Mouse (Mus musculus) midbrain, embryonic 10.5 days (tissue): ENCODE measurements around the gene Zfp444. TPM values are rescaled to one million over a fixed set of nuclear protein-coding genes. Genes with fewer than 3 reads are reported as not detected.
"Not testable (repeated sequence)": the region's sequence is repeated elsewhere in the genome, so short reads cannot be mapped to it uniquely, and the experiment has no call there.

Experiments
- DNase-seq: peaks from one replicate; pipeline ENCODE4 v3.0.0-alpha.2; 2017; ENCODE audit warnings: low spot score
- H3K27ac ChIP-seq: fragments of 300-500 bp; sonication (generic); replicated peaks from 2 replicates; pipeline ENCODE4 v1.5.1; 2016; ENCODE audit warnings: mild to moderate bottlenecking
- H3K27me3 ChIP-seq: fragments of 300-500 bp; sonication (generic); 2 replicates; pipeline ENCODE4 v1.6.1; 2016; ENCODE audit warnings: low read depth, mild to moderate bottlenecking; ENCODE audit not compliant: poor library complexity, severe bottlenecking
- H3K36me3 ChIP-seq: fragments of 300-500 bp; sonication (generic); 2 replicates; pipeline ENCODE4 v1.6.1; 2016; ENCODE audit warnings: mild to moderate bottlenecking, moderate library complexity
- H3K4me1 ChIP-seq: fragments of 300-500 bp; sonication (generic); 2 replicates; pipeline ENCODE4 v1.6.1; 2016
- H3K4me3 ChIP-seq: fragments of 300-500 bp; sonication (generic); 2 replicates; pipeline ENCODE4 v1.5.1; 2016; ENCODE audit warnings: mild to moderate bottlenecking, moderate library complexity
- H3K9me3 ChIP-seq: fragments of 300-500 bp; sonication (generic); replicated peaks from 2 replicates; pipeline ENCODE4 v1.6.1; 2016; ENCODE audit warnings: mild to moderate bottlenecking
- WGBS: fragments of 180-500 bp; shearing (Covaris S2); methylation state at CpG from one replicate; pipeline ENCODE4 v1.1.7; 2016; 5-methylcytosine and 5-hydroxymethylcytosine counted together
- polyA plus RNA-seq: library from polyadenylated mRNA; unstranded; fragments of >200 nt; fragmentation: Nextera tagmentation; extraction: Ambion mirVana; gene quantifications from 2 replicates; pipeline ENCODE4 v1.2.1, GENCODE M21; 2016

The Zfp444 gene
- polyA plus RNA-seq, 1 experiment from 2014 or later: 81.8 TPM

- H3K9me3 ChIP-seq: 0 out of 2 replicates have a peak, but pooled peaks cover 3% of the 10 kb centered on the region
- no peak overlapping the region for H3K27ac ChIP-seq
- DNase-seq: no peak
- peaks cover 24% of the 10 kb centered on the region for H3K4me1 ChIP-seq
- no peaks in the 10 kb centered on the region for H3K27me3 ChIP-seq
- WGBS: 85% methylated on average over 9 of the region's 9 CpGs
- H3K4me3 ChIP-seq: no peak overlapping the region
- H3K36me3 ChIP-seq: peaks cover 6% of the 10 kb centered on the region
Observed at GRCm38 (mm10) chr7:6170391-6170790, 1.6 kb upstream of the Zfp444 start.

GRCm38 (mm10) chr7:6170871-6171270, 1.2 kb upstream of the Zfp444 start:
- peaks cover 10% of the 10 kb centered on the region for H3K36me3 ChIP-seq
- peaks cover 24% of the 10 kb centered on the region for H3K4me1 ChIP-seq
- peak overlapping the region; percentile 91 for H3K27ac ChIP-seq
- DNase-seq: no peak
- H3K4me3 ChIP-seq: peak overlapping the region; percentile 81
- 47% methylated on average over 6 of the region's 6 CpGs for WGBS
- no peaks in the 10 kb centered on the region for H3K27me3 ChIP-seq
- H3K9me3 ChIP-seq: 0 out of 2 replicates have a peak, but pooled peaks cover 3% of the 10 kb centered on the region

GRCm38 (mm10) chr7:6171444-6172005, 501 bp upstream of the Zfp444 start:
- Histone ChIP-seq H3K27me3 (no peaks in the 10 kb centered on the region), H3K27ac (peak overlapping the region; percentile 91), H3K36me3 (peaks cover 13% of the 10 kb centered on the region), H3K9me3 (0 out of 2 replicates have a peak, but pooled peaks cover 3% of the 10 kb centered on the region), H3K4me1 (peaks cover 24% of the 10 kb centered on the region), H3K4me3 (peak overlapping the region; percentile 81)
- WGBS: 2% methylated on average over 24 of the region's 24 CpGs
- peak; percentile 60 for DNase-seq

- Histone ChIP-seq H3K4me3 (peak overlapping the region; percentile 81), H3K27ac (peak overlapping the region; percentile 91), H3K4me1 (peaks cover 24% of the 10 kb centered on the region), H3K9me3 (0 out of 2 replicates have a peak, but pooled peaks cover 3% of the 10 kb centered on the region), H3K36me3 (peaks cover 18% of the 10 kb centered on the region), H3K27me3 (no peaks in the 10 kb centered on the region)
- DNase-seq: no peak
- WGBS: 1% methylated on average over 28 of the region's 28 CpGs
Observed at GRCm38 (mm10) chr7:6172674-6173244, 733 bp downstream of the Zfp444 start.

GRCm38 (mm10) chr7:6173872-6174271, 1.8 kb downstream of the Zfp444 start:
- Histone ChIP-seq H3K4me3 (no peak overlapping the region), H3K36me3 (peaks cover 29% of the 10 kb centered on the region), H3K9me3 (0 out of 2 replicates have a peak, but pooled peaks cover 3% of the 10 kb centered on the region), H3K4me1 (peaks cover 24% of the 10 kb centered on the region), H3K27me3 (no peaks in the 10 kb centered on the region), H3K27ac (no peak overlapping the region)
- 92% methylated on average over 8 of the region's 8 CpGs for WGBS
- no peak for DNase-seq

- not testable (repeated sequence) for H3K27ac ChIP-seq, DNase-seq, H3K27me3 ChIP-seq, H3K9me3 ChIP-seq, H3K4me3 ChIP-seq
- H3K4me1 ChIP-seq: peaks cover 24% of the 10 kb centered on the region
- WGBS: 88% methylated on average over 9 of the region's 9 CpGs
- H3K36me3 ChIP-seq: peaks cover 33% of the 10 kb centered on the region
Observed at GRCm38 (mm10) chr7:6174365-6174987, 2.5 kb downstream of the Zfp444 start.

- no peak for DNase-seq
- Histone ChIP-seq H3K27me3 (no peaks in the 10 kb centered on the region), H3K4me3 (no peak overlapping the region), H3K36me3 (peaks cover 70% of the 10 kb centered on the region), H3K27ac (no peak overlapping the region), H3K4me1 (0 out of 2 replicates have a peak, but pooled peaks cover under 1% of the 10 kb centered on the region), H3K9me3 (no peaks in the 10 kb centered on the region)
Observed at GRCm38 (mm10) chr7:6179013-6179412, 7.0 kb downstream of the Zfp444 start.

- DNase-seq: no peak
- no peaks in the 10 kb centered on the region for H3K9me3 ChIP-seq
- no peaks in the 10 kb centered on the region for H3K27me3 ChIP-seq
- no peak overlapping the region for H3K27ac ChIP-seq
- H3K4me3 ChIP-seq: no peak overlapping the region
- H3K4me1 ChIP-seq: no peaks in the 10 kb centered on the region
- H3K36me3 ChIP-seq: peaks cover 90% of the 10 kb centered on the region
Observed at GRCm38 (mm10) chr7:6182882-6183281, 10.9 kb downstream of the Zfp444 start.

GRCm38 (mm10) chr7:6183802-6184201, 11.8 kb downstream of the Zfp444 start:
- WGBS: 95% methylated on average over 19 of the region's 19 CpGs
- no peak for DNase-seq
- Histone ChIP-seq H3K27ac (no peak overlapping the region), H3K4me3 (no peak overlapping the region), H3K27me3 (peaks cover 2% of the 10 kb centered on the region; the same call in 1 of the 2 replicates), H3K9me3 (no peaks in the 10 kb centered on the region), H3K4me1 (no peaks in the 10 kb centered on the region), H3K36me3 (peaks cover 90% of the 10 kb centered on the region)

GRCm38 (mm10) chr7:6184521-6184920, 12.5 kb downstream of the Zfp444 start:
- peaks cover 4% of the 10 kb centered on the region; the same call in 1 of the 2 replicates for H3K9me3 ChIP-seq
- peaks cover 10% of the 10 kb centered on the region for H3K27me3 ChIP-seq
- DNase-seq: no peak
- no peak overlapping the region for H3K27ac ChIP-seq
- 94% methylated on average over 8 of the region's 8 CpGs for WGBS
- no peaks in the 10 kb centered on the region for H3K4me1 ChIP-seq
- peaks cover 92% of the 10 kb centered on the region for H3K36me3 ChIP-seq
- H3K4me3 ChIP-seq: no peak overlapping the region

GRCm38 (mm10) chr7:6185391-6185790, 13.4 kb downstream of the Zfp444 start:
- peaks cover 13% of the 10 kb centered on the region for H3K27me3 ChIP-seq
- H3K9me3 ChIP-seq: peaks cover 8% of the 10 kb centered on the region; the same call in 1 of the 2 replicates
- DNase-seq: no peak
- 94% methylated on average over 1 of the region's 1 CpGs for WGBS
- H3K4me1 ChIP-seq: no peaks in the 10 kb centered on the region
- no peak overlapping the region for H3K27ac ChIP-seq
- H3K36me3 ChIP-seq: peaks cover 94% of the 10 kb centered on the region
- H3K4me3 ChIP-seq: no peak overlapping the region

- WGBS: 100% methylated on average over 2 of the region's 2 CpGs
- no peak for DNase-seq
- Histone ChIP-seq H3K27ac (no peak overlapping the region), H3K4me3 (no peak overlapping the region), H3K27me3 (peaks cover 13% of the 10 kb centered on the region), H3K9me3 (peaks cover 8% of the 10 kb centered on the region; the same call in 1 of the 2 replicates), H3K36me3 (peaks cover 90% of the 10 kb centered on the region), H3K4me1 (no peaks in the 10 kb centered on the region)
Observed at GRCm38 (mm10) chr7:6186176-6186575, 14.2 kb downstream of the Zfp444 start.

- peaks cover 8% of the 10 kb centered on the region; the same call in 1 of the 2 replicates for H3K9me3 ChIP-seq
- no peak for DNase-seq
- no peak overlapping the region for H3K27ac ChIP-seq
- peaks cover 86% of the 10 kb centered on the region for H3K36me3 ChIP-seq
- H3K4me3 ChIP-seq: no peak overlapping the region
- no peaks in the 10 kb centered on the region for H3K4me1 ChIP-seq
- WGBS: 78% methylated on average over 2 of the region's 2 CpGs
- H3K27me3 ChIP-seq: peaks cover 13% of the 10 kb centered on the region
Observed at GRCm38 (mm10) chr7:6186756-6187155, 14.7 kb downstream of the Zfp444 start.
